Mouse (Mus musculus) hindbrain, embryonic 14.5 days (tissue): ENCODE results near the gene Grid1. TPM values are rescaled to one million over a fixed set of nuclear protein-coding genes. Genes with fewer than 3 reads are reported as not detected.

Experiments used
- ATAC-seq: fragments of 200-750 bp; cut with Nextera tagmentation; 2 replicates; pipeline ENCODE4 v1.8.0; 2017; ENCODE audit warnings: moderate number of reproducible peaks, mild to moderate bottlenecking, moderate TSS enrichment, moderate library complexity; ENCODE audit not compliant: low FRiP score
- DNase-seq: peaks from one replicate; pipeline ENCODE4 v3.0.0-alpha.2; 2015; ENCODE audit warnings: low spot score
- H3K27ac ChIP-seq: fragments of 300-500 bp; sonication (generic); 2 replicates; pipeline ENCODE4 v1.5.1; 2014; ENCODE audit warnings: mild to moderate bottlenecking, moderate library complexity
- H3K27me3 ChIP-seq: fragments of 300-500 bp; sonication (generic); 2 replicates; pipeline ENCODE4 v1.6.1; 2014; ENCODE audit warnings: mild to moderate bottlenecking, low read length, mixed read lengths; ENCODE audit not compliant: control insufficient read depth, insufficient read depth
- H3K36me3 ChIP-seq: fragments of 300-500 bp; sonication (generic); replicated peaks from 2 replicates; pipeline ENCODE4 v1.6.1; 2014; ENCODE audit not compliant: control insufficient read depth, insufficient read depth
- H3K4me1 ChIP-seq: fragments of 300-500 bp; sonication (generic); replicated peaks from 2 replicates; pipeline ENCODE4 v1.6.1; 2014; ENCODE audit warnings: antibody characterized with exemption, low read length, mixed read lengths; ENCODE audit not compliant: control insufficient read depth, insufficient read depth
- H3K4me2 ChIP-seq: fragments of 300-500 bp; sonication (generic); replicated peaks from 2 replicates; pipeline ENCODE4 v1.6.1; 2014; ENCODE audit warnings: mild to moderate bottlenecking, moderate library complexity
- H3K4me3 ChIP-seq: fragments of 300-500 bp; sonication (generic); replicated peaks from 2 replicates; pipeline ENCODE4 v1.5.1; 2014; ENCODE audit warnings: mild to moderate bottlenecking, low read length
- H3K9ac ChIP-seq: fragments of 300-500 bp; sonication (generic); 2 replicates; pipeline ENCODE4 v1.6.1; 2014
- H3K9me3 ChIP-seq: fragments of 300-500 bp; sonication (generic); 2 replicates; pipeline ENCODE4 v1.6.1; 2016; ENCODE audit warnings: low read length; ENCODE audit not compliant: control insufficient read depth
- WGBS: fragments of 180-500 bp; shearing (Covaris S2); extraction: QIAGEN DNeasy Blood & Tissue Kit; methylation state at CpG from one replicate; pipeline ENCODE4 v1.1.7; 2014; 5-methylcytosine and 5-hydroxymethylcytosine counted together
- polyA plus RNA-seq: library from polyadenylated mRNA; unstranded; fragments of >200 nt; fragmentation: Nextera tagmentation; extraction: Ambion mirVana; gene quantifications from 2 replicates; pipeline ENCODE4 v1.2.1, GENCODE M21; 2014

Grid1 gene
- polyA plus RNA-seq, 1 experiment from 2014 or later = 7.7 TPM

- Histone ChIP-seq H3K4me2 (no peak overlapping the region), H3K9me3 (no peaks in the 10 kb centered on the region), H3K9ac (no peak overlapping the region), H3K27me3 (no peaks in the 10 kb centered on the region), H3K4me1 (0 out of 2 replicates have a peak, but pooled peaks cover 5% of the 10 kb centered on the region), H3K4me3 (no peak overlapping the region), H3K36me3 (no peaks in the 10 kb centered on the region), H3K27ac (no peak overlapping the region)
- 0 out of 2 replicates have a peak, but pooled peaks have one; percentile 36 for ATAC-seq
- 44% methylated on average over 2 of the region's 2 CpGs for WGBS
- no peak for DNase-seq
These were observed 434.6 kb downstream of the Grid1 start for GRCm38 (mm10) chr14:35254477-35254876.

- Histone ChIP-seq H3K4me3 (no peak overlapping the region), H3K9ac (no peak overlapping the region), H3K36me3 (no peaks in the 10 kb centered on the region), H3K9me3 (no peaks in the 10 kb centered on the region), H3K4me1 (no peaks in the 10 kb centered on the region), H3K4me2 (no peak overlapping the region), H3K27ac (no peak overlapping the region), H3K27me3 (no peaks in the 10 kb centered on the region)
- WGBS = 84% methylated on average over 4 of the region's 4 CpGs
- ATAC-seq (no peak), DNase-seq (no peak)
These were observed 450.4 kb downstream of the Grid1 start for GRCm38 (mm10) chr14:35270260-35270659.

GRCm38 (mm10) chr14:35309201-35309600, 489.3 kb downstream of the Grid1 start:
- Histone ChIP-seq H3K9me3 (no peaks in the 10 kb centered on the region), H3K27me3 (no peaks in the 10 kb centered on the region), H3K4me1 (no peaks in the 10 kb centered on the region), H3K4me3 (no peak overlapping the region), H3K4me2 (no peak overlapping the region), H3K9ac (no peak overlapping the region), H3K27ac (no peak overlapping the region), H3K36me3 (no peaks in the 10 kb centered on the region)
- DNase-seq = no peak
- 96% methylated on average over 7 of the region's 7 CpGs for WGBS
- ATAC-seq = no peak

- no peaks in the 10 kb centered on the region for H3K36me3 ChIP-seq
- H3K4me3 ChIP-seq = no peak overlapping the region
- no peaks in the 10 kb centered on the region for H3K4me1 ChIP-seq
- ATAC-seq (no peak; the same call in 1 of the 2 replicates), DNase-seq (no peak)
- no peak overlapping the region for H3K9ac ChIP-seq
- H3K27ac ChIP-seq = no peak overlapping the region
- WGBS = 73% methylated on average over 5 of the region's 5 CpGs
- no peaks in the 10 kb centered on the region for H3K27me3 ChIP-seq
- no peak overlapping the region for H3K4me2 ChIP-seq
- H3K9me3 ChIP-seq = no peaks in the 10 kb centered on the region
These were observed 493.7 kb downstream of the Grid1 start for GRCm38 (mm10) chr14:35313380-35314299.

GRCm38 (mm10) chr14:35326306-35326705, 506.4 kb downstream of the Grid1 start:
- no peak overlapping the region for H3K9ac ChIP-seq
- no peaks in the 10 kb centered on the region for H3K36me3 ChIP-seq
- no peak overlapping the region for H3K4me3 ChIP-seq
- no peak overlapping the region for H3K27ac ChIP-seq
- H3K4me1 ChIP-seq = no peaks in the 10 kb centered on the region
- H3K27me3 ChIP-seq = no peaks in the 10 kb centered on the region
- no peak for ATAC-seq
- H3K9me3 ChIP-seq = no peaks in the 10 kb centered on the region
- no peak overlapping the region for H3K4me2 ChIP-seq
- DNase-seq = no peak
- WGBS = 65% methylated on average over 1 of the region's 1 CpGs

- WGBS = 75% methylated on average over 3 of the region's 3 CpGs
- Histone ChIP-seq H3K27me3 (no peaks in the 10 kb centered on the region), H3K4me2 (no peak overlapping the region), H3K4me3 (no peak overlapping the region), H3K9ac (no peak overlapping the region), H3K4me1 (no peaks in the 10 kb centered on the region), H3K27ac (no peak overlapping the region), H3K9me3 (no peaks in the 10 kb centered on the region), H3K36me3 (no peaks in the 10 kb centered on the region)
- DNase-seq (no peak), ATAC-seq (no peak)
These were observed 516.7 kb downstream of the Grid1 start for GRCm38 (mm10) chr14:35336561-35336960.

GRCm38 (mm10) chr14:35356011-35356410, 536.1 kb downstream of the Grid1 start:
- DNase-seq (no peak), ATAC-seq (no peak)
- WGBS = 62% methylated on average over 3 of the region's 3 CpGs
- no peak overlapping the region for H3K4me2 ChIP-seq
- no peaks in the 10 kb centered on the region for H3K27me3 ChIP-seq
- no peak overlapping the region for H3K4me3 ChIP-seq
- H3K36me3 ChIP-seq = no peaks in the 10 kb centered on the region
- H3K9ac ChIP-seq = no peak overlapping the region
- no peak overlapping the region for H3K27ac ChIP-seq
- H3K4me1 ChIP-seq = no peaks in the 10 kb centered on the region
- H3K9me3 ChIP-seq = no peaks in the 10 kb centered on the region

- H3K4me1 ChIP-seq = no peaks in the 10 kb centered on the region
- no peak overlapping the region for H3K27ac ChIP-seq
- H3K9me3 ChIP-seq = no peaks in the 10 kb centered on the region
- 0 out of 2 replicates have a peak, but pooled peaks have one; percentile 17 for ATAC-seq
- no peak overlapping the region for H3K4me3 ChIP-seq
- DNase-seq = no peak
- WGBS = 74% methylated on average over 6 of the region's 6 CpGs
- H3K4me2 ChIP-seq = no peak overlapping the region
- no peak overlapping the region for H3K9ac ChIP-seq
- no peaks in the 10 kb centered on the region for H3K27me3 ChIP-seq
- no peaks in the 10 kb centered on the region for H3K36me3 ChIP-seq
These were observed 536.7 kb downstream of the Grid1 start for GRCm38 (mm10) chr14:35356480-35357085.

GRCm38 (mm10) chr14:35358136-35358821, 538.4 kb downstream of the Grid1 start:
- Histone ChIP-seq H3K27ac (no peak overlapping the region), H3K36me3 (no peaks in the 10 kb centered on the region), H3K9ac (no peak overlapping the region), H3K9me3 (no peaks in the 10 kb centered on the region), H3K27me3 (no peaks in the 10 kb centered on the region), H3K4me3 (no peak overlapping the region), H3K4me2 (no peak overlapping the region), H3K4me1 (no peaks in the 10 kb centered on the region)
- DNase-seq = no peak
- 46% methylated on average over 7 of the region's 7 CpGs for WGBS
- no peak for ATAC-seq
